Mouse (Mus musculus): ENCODE results near the gene Cyp2d22.

DNA sequence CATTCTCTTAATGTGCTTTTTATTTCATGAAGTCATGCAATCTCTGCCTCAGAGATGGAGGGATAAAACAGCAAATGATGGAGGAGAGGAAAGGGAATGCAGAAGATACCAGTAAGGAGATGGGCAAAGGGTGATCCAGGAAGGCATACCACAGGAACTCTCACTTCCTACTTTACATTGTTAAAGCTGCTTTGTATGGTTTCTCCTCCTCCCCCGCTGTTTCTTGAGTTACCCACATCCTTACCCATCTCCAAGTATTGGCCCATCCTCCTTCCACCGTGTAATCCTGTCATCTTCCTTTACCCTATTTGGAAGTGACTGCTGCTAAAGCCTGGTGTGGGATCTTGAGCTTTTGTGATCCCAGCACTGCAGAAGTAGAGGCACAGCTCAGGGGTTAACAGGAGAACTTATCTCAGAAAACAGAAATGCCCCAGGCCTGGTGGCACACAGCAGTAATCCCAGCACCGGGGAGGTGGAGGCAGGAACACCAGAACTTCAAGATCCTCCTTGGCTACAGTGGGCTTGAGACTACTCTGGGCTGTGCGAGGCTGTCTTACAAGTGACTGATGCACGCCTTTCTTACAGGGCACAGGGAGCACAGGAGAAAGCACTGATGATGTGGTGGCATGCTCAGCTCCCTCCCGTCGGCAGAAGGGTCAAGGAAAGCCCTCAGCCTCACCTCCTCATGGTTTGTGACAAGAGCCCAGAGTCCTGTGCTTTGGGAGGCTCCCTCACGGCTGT, 31.6 kb downstream of the Cyp2d22 start:
- no peak for TF ChIP-seq CTCF (IDR thresholded peaks at IDR 0.05; ENCODE audit: low read depth, low read length)
- TF ChIP-seq POLR2A (IDR thresholded peaks at IDR 0.05; ENCODE audit: borderline replicate concordance, low read depth, low read length): no peak
